Comparison of ENCODE assay signal across 17 mouse cellular contexts in genomic region chr8:35959201-35959600, GRCm38 (mm10).
A peak's percentile ranks its signal among the peaks of the same experiment; 100 is the strongest.
DNase-seq lines count a peak whose midpoint lies in the region; ATAC-seq and TF ChIP-seq lines count a peak whose summit lies in the region.
"Had no signal": no experiment of that assay in that cellular context is flagged by ENCODE, and none has a peak within 500 bp of the region (broad histone marks: within the 10 kb centered on the region; RNA-seq: fewer than 3 reads in every experiment).

No protein-coding gene starts in this region.

- H3K27ac ChIP-seq in kidney, adult 2 months (ENCODE audit: insufficient read depth, low read depth, low read length): no peak overlapping the region
- H3K27ac ChIP-seq in heart, embryonic 11.5 days (ENCODE audit: low read depth, low read length): no peak overlapping the region
- H3K27ac ChIP-seq: heart, embryonic 13.5 days; intestine, embryonic 15.5 days; liver, embryonic 14.5 days; neural tube, embryonic 15.5 days had no signal

- H3K27me3 ChIP-seq in kidney, adult 2 months (replicated peaks; ENCODE audit: control insufficient read depth, insufficient read depth, low read length): no peaks in the 10 kb centered on the region
- no peaks in the 10 kb centered on the region for H3K27me3 ChIP-seq in heart, embryonic 11.5 days (ENCODE audit: control insufficient read depth, insufficient read depth, low read length)
- H3K27me3 ChIP-seq: heart, embryonic 13.5 days; intestine, embryonic 15.5 days; neural tube, embryonic 15.5 days had no signal

- ATAC-seq in heart, embryonic 11.5 days (replicated peaks; ENCODE audit: insufficient number of reproducible peaks, low FRiP score, low TSS enrichment): no peak
- ATAC-seq: forebrain, embryonic 16.5 days; intestine, embryonic 15.5 days had no signal

- no peak overlapping the region for H3K4me3 ChIP-seq in kidney, adult 2 months (ENCODE audit: insufficient read depth, low read depth, low read length)
- H3K4me3 ChIP-seq in heart, embryonic 11.5 days (ENCODE audit: low read depth, low read length): no peak overlapping the region
- H3K4me3 ChIP-seq in lung, adult 2 months (replicated peaks; ENCODE audit: extremely low read depth, low read depth, low read length): no peak overlapping the region
- H3K4me3 ChIP-seq: heart, embryonic 13.5 days; intestine, embryonic 15.5 days; neural tube, embryonic 15.5 days had no signal

- H3K4me1 ChIP-seq in kidney, adult 2 months (ENCODE audit: control insufficient read depth, insufficient read depth, low read length): no peaks in the 10 kb centered on the region
- peaks cover 7% of the 10 kb centered on the region; the same call in 1 of the 2 replicates for H3K4me1 ChIP-seq in heart, embryonic 11.5 days (ENCODE audit: control insufficient read depth, insufficient read depth, low read length)
- H3K4me1 ChIP-seq in lung, adult 2 months (ENCODE audit: control insufficient read depth, insufficient read depth, low read length): no peaks in the 10 kb centered on the region
- H3K4me1 ChIP-seq: intestine, embryonic 15.5 days had no signal

- TF ChIP-seq POLR2A in kidney, adult 2 months (IDR thresholded peaks at IDR 0.05; ENCODE audit: low read depth, low read length): no peak
- TF ChIP-seq POLR2A in lung, adult 2 months (IDR thresholded peaks at IDR 0.05; ENCODE audit: borderline replicate concordance, extremely low read depth, low read depth, low read length): no peak

- DNase-seq in kidney, adult 2 months: peak; percentile 27
- DNase-seq in kidney, adult 9 months: no peak
- DNase-seq in right cerebral cortex, adult 18-20 months: peak; percentile 20
- DNase-seq in right cerebral cortex, postnatal 14 days: no peak
- peak; percentile 84 to 88 for DNase-seq in cerebellum, postnatal 10 days
- peak; percentile 38 for DNase-seq in telencephalon, adult 2 months (ENCODE audit: low read depth, low spot score)
- no peak for DNase-seq in lung, adult 2 months
- DNase-seq: gastrocnemius, postnatal 36 days; kidney, postnatal 10 days; retina, postnatal 1 day; thymus, postnatal 14 days had no signal

- H3K9ac ChIP-seq in heart, embryonic 11.5 days (ENCODE audit: low read depth, low read length): no peak overlapping the region
- H3K9ac ChIP-seq: heart, embryonic 13.5 days; intestine, embryonic 15.5 days; liver, embryonic 14.5 days; neural tube, embryonic 15.5 days had no signal

- H3K9me3 ChIP-seq in heart, embryonic 11.5 days (replicated peaks; ENCODE audit: control insufficient read depth, low read length): no peaks in the 10 kb centered on the region
- H3K9me3 ChIP-seq: heart, embryonic 13.5 days; intestine, embryonic 15.5 days; neural tube, embryonic 15.5 days had no signal

- 53% methylated on average over 4 of the region's 4 CpGs for WGBS in kidney, adult 2 months
- WGBS in heart, embryonic 11.5 days (ENCODE audit: insufficient replicate concordance): 57% methylated on average over 4 of the region's 4 CpGs
- WGBS in lung, adult 2 months: 29% methylated on average over 4 of the region's 4 CpGs

- no peaks in the 10 kb centered on the region for H3K36me3 ChIP-seq in kidney, adult 2 months (ENCODE audit: control insufficient read depth, insufficient read depth, low read length)
- H3K36me3 ChIP-seq in heart, embryonic 11.5 days (ENCODE audit: control insufficient read depth, insufficient read depth, low read length): no peaks in the 10 kb centered on the region
- H3K36me3 ChIP-seq: heart, embryonic 13.5 days; intestine, embryonic 15.5 days; neural tube, embryonic 15.5 days had no signal

- no peak overlapping the region for H3K4me2 ChIP-seq in heart, embryonic 11.5 days
- H3K4me2 ChIP-seq: heart, embryonic 13.5 days; intestine, embryonic 15.5 days; neural tube, embryonic 15.5 days had no signal

- TF ChIP-seq CTCF in kidney, adult 2 months (conservative IDR thresholded peaks at IDR 0.05; ENCODE audit: insufficient read depth, insufficient read length, low read depth, low read length): no peak
- TF ChIP-seq CTCF in lung, adult 2 months (IDR thresholded peaks at IDR 0.05; ENCODE audit: insufficient read depth, low read length): no peak

Comparison
In these comparisons a context has a peak if more than half of its experiments do, and no peak if none do; other contexts are left out.
1. DNase-seq: peak in kidney, adult 2 months (single experiment), right cerebral cortex, adult 18-20 months (single experiment), cerebellum, postnatal 10 days (2 of 2) and telencephalon, adult 2 months (single experiment); none in kidney, adult 9 months (single experiment), right cerebral cortex, postnatal 14 days (single experiment) and lung, adult 2 months (single experiment).